Mouse (Mus musculus) forebrain, embryonic 14.5 days (tissue): Measurements from ENCODE around the gene Mrgprh. TPM values are rescaled to one million over a fixed set of nuclear protein-coding genes. Genes with fewer than 3 reads are reported as not detected.
A peak's percentile ranks its signal among the peaks of the same experiment; 100 is the strongest.

Experiments
- ATAC-seq: fragments of 200-750 bp; cut with Nextera tagmentation; 2 replicates; pipeline ENCODE4 v1.8.0; 2017; ENCODE audit warnings: mild to moderate bottlenecking, moderate library complexity
- DNase-seq: peaks from one replicate; pipeline ENCODE4 v3.0.0-alpha.2; 2015; ENCODE audit warnings: low spot score
- H3K27ac ChIP-seq: fragments of 300-500 bp; sonication (generic); 2 replicates; pipeline ENCODE4 v1.5.1; 2014; ENCODE audit warnings: low read depth, mild to moderate bottlenecking, control low read depth, low read length, moderate library complexity
- H3K27me3 ChIP-seq: fragments of 300-500 bp; sonication (generic); replicated peaks from 2 replicates; pipeline ENCODE4 v1.6.1; 2014; ENCODE audit warnings: low read length, control low read depth, mixed read lengths; ENCODE audit not compliant: control insufficient read depth, insufficient read depth
- H3K36me3 ChIP-seq: fragments of 300-500 bp; sonication (generic); 2 replicates; pipeline ENCODE4 v1.6.1; 2014; ENCODE audit warnings: low read length, control low read depth; ENCODE audit not compliant: control insufficient read depth, insufficient read depth
- H3K4me1 ChIP-seq: fragments of 300-500 bp; sonication (generic); 2 replicates; pipeline ENCODE4 v1.6.1; 2014; ENCODE audit warnings: antibody characterized with exemption, low read length, control low read depth; ENCODE audit not compliant: control insufficient read depth, insufficient read depth
- H3K4me2 ChIP-seq: fragments of 300-500 bp; sonication (generic); 2 replicates; pipeline ENCODE4 v1.6.1; 2014; ENCODE audit warnings: mild to moderate bottlenecking, control low read depth, low read length
- H3K4me3 ChIP-seq: fragments of 300-500 bp; sonication (generic); 2 replicates; pipeline ENCODE4 v1.5.1; 2014; ENCODE audit warnings: low read depth, low read length, control low read depth
- H3K9ac ChIP-seq: fragments of 300-500 bp; sonication (generic); 2 replicates; pipeline ENCODE4 v1.6.1; 2014; ENCODE audit warnings: mild to moderate bottlenecking, low read length, control low read depth, moderate library complexity
- H3K9me3 ChIP-seq: fragments of 300-500 bp; sonication (generic); replicated peaks from 2 replicates; pipeline ENCODE4 v1.6.1; 2016; ENCODE audit warnings: low read length, control low read depth, mixed read lengths; ENCODE audit not compliant: control insufficient read depth
- WGBS: fragments of 180-500 bp; shearing (Covaris S2); extraction: QIAGEN DNeasy Blood & Tissue Kit; methylation state at CpG from one replicate; pipeline ENCODE4 v1.1.7; 2014; 5-methylcytosine and 5-hydroxymethylcytosine counted together
- polyA plus RNA-seq: library from polyadenylated mRNA; unstranded; fragments of >200 nt; fragmentation: Nextera tagmentation; extraction: Ambion mirVana; gene quantifications from 2 replicates; pipeline ENCODE4 v1.2.1, GENCODE M21; 2014

The Mrgprh gene
- not detected in 2 replicates for polyA plus RNA-seq

- Histone ChIP-seq H3K27ac (no peak within 1 kb of the TSS), H3K27me3 (no peaks in the 10 kb centered on the region), H3K36me3 (no peaks in the 10 kb centered on the region), H3K4me3 (no peak within 1 kb of the TSS), H3K4me2 (no peak within 1 kb of the TSS), H3K9me3 (no peaks in the 10 kb centered on the region), H3K4me1 (no peaks in the 10 kb centered on the region), H3K9ac (no peak within 1 kb of the TSS)
- DNase-seq (no peak), ATAC-seq (no peak)
- 83% methylated on average over 5 of the region's 5 CpGs for WGBS
These were observed at the start of gene Mrgprh for GRCm38 (mm10) chr17:12875734-12876133. TSS of gene Mrgprh (plus strand) at chr17:12876034.

DNA sequence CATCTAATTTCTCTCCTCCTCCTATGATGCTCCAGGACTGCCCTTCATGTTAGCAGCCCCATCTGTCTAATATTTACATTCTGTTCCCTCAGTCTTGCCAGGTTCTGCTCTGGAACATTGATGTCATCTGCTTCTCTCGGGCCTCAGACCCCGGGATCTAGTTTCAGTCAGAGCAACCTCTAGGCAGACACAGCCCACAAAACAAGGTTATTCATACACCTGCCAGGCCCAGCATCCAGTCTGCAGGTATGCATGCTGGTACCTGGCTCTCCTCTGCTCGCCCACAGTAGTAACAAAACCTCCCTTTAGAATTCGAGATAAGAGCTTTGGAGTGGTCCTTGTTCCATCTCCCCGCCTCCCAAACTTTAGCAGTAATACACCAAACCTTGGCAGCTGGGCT lies 45.5 kb upstream of the Mrgprh start:
- H3K9ac ChIP-seq, result no peak overlapping the region
- no peaks in the 10 kb centered on the region for H3K9me3 ChIP-seq
- ATAC-seq (no peak), DNase-seq (no peak)
- H3K27me3 ChIP-seq, result no peaks in the 10 kb centered on the region
- WGBS, result 79% methylated on average over 5 of the region's 5 CpGs
- H3K36me3 ChIP-seq, result no peaks in the 10 kb centered on the region
- H3K4me2 ChIP-seq, result no peak overlapping the region
- no peak overlapping the region for H3K4me3 ChIP-seq
- H3K4me1 ChIP-seq, result no peaks in the 10 kb centered on the region
- H3K27ac ChIP-seq, result no peak overlapping the region

DNA sequence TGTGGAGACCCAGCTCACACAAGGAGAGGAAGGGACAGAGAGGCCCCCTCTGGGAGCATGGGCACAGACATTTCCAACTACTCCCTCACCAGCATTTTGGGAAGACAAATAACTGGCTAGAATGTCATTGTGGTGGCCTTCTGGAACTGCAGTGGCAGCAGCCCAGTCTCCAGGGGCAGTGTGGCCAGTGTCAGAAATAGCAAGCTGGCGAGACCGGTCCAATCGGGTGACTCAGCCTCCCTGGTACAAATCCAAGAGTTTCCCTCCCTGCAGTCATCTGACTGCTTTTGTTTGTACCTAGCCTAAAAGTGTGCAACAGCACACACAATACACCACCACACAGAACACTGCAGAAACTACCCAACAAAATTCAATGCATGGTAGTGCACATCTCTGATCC lies 43.6 kb upstream of the Mrgprh start:
- Histone ChIP-seq H3K27me3 (no peaks in the 10 kb centered on the region), H3K4me1 (no peaks in the 10 kb centered on the region), H3K36me3 (no peaks in the 10 kb centered on the region), H3K9me3 (no peaks in the 10 kb centered on the region), H3K27ac (no peak overlapping the region), H3K4me2 (no peak overlapping the region), H3K4me3 (no peak overlapping the region), H3K9ac (no peak overlapping the region)
- DNase-seq, result no peak
- WGBS, result 94% methylated on average over 3 of the region's 3 CpGs
- no peak for ATAC-seq

DNA sequence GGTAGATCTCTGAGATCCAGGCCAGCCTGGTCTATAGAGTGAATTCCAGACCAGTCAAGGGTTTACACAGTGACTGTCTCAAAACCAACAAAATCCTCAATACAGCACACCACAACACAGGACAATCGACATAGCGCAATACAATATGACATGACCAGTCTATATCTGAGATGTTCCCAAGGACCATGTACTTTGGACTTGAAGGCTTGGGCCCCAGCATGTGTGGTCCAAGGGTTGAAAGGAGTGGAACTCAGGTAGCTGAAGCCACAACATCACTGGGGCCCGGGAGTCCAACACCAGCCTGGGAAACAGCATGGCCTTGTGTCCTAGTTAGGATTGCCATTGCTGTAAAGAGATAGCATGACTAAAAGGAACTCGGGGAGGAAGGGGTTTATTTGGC lies 43.2 kb upstream of the Mrgprh start:
- H3K27ac ChIP-seq, result no peak overlapping the region
- no peak for DNase-seq
- no peaks in the 10 kb centered on the region for H3K27me3 ChIP-seq
- ATAC-seq, result no peak
- WGBS, result 93% methylated on average over 4 of the region's 4 CpGs
- H3K9ac ChIP-seq, result no peak overlapping the region
- no peak overlapping the region for H3K4me2 ChIP-seq
- H3K4me1 ChIP-seq, result no peaks in the 10 kb centered on the region
- no peaks in the 10 kb centered on the region for H3K36me3 ChIP-seq
- no peak overlapping the region for H3K4me3 ChIP-seq
- H3K9me3 ChIP-seq, result no peaks in the 10 kb centered on the region

DNA sequence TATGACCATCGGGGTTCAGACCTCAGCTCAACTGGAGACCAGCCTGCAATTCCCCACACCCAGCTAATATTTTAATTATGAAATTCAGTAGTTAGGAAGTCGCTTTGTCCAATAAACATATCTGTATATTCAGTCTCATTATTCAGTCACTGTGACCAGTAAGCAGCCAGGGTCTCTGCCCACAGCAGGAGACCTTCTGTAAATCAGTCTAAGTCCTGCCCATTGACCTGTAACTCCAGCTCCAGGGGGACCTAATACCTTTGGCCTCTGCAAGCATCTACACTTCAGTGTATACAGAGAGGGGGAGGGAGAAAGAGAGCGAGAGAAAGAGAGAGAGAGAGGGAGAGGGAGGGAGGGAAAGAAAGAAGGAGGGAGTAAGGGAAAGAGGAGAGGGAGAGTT lies 41.5 kb upstream of the Mrgprh start:
- no peak for ATAC-seq
- Histone ChIP-seq H3K36me3 (no peaks in the 10 kb centered on the region), H3K27ac (no peak overlapping the region), H3K4me3 (no peak overlapping the region), H3K4me1 (no peaks in the 10 kb centered on the region), H3K4me2 (no peak overlapping the region), H3K27me3 (no peaks in the 10 kb centered on the region), H3K9ac (no peak overlapping the region), H3K9me3 (no peaks in the 10 kb centered on the region)
- WGBS, result 71% methylated on average over 3 of the region's 3 CpGs
- no peak for DNase-seq

GRCm38 (mm10) chr17:12834826-12835225 lies 41.0 kb upstream of the Mrgprh start:
- H3K4me3 ChIP-seq, result no peak overlapping the region
- WGBS, result 64% methylated on average over 3 of the region's 3 CpGs
- no peak overlapping the region for H3K9ac ChIP-seq
- no peaks in the 10 kb centered on the region for H3K36me3 ChIP-seq
- no peaks in the 10 kb centered on the region for H3K4me1 ChIP-seq
- no peaks in the 10 kb centered on the region for H3K27me3 ChIP-seq
- no peak overlapping the region for H3K4me2 ChIP-seq
- no peaks in the 10 kb centered on the region for H3K9me3 ChIP-seq
- no peak for DNase-seq
- no peak overlapping the region for H3K27ac ChIP-seq
- no peak for ATAC-seq

DNA sequence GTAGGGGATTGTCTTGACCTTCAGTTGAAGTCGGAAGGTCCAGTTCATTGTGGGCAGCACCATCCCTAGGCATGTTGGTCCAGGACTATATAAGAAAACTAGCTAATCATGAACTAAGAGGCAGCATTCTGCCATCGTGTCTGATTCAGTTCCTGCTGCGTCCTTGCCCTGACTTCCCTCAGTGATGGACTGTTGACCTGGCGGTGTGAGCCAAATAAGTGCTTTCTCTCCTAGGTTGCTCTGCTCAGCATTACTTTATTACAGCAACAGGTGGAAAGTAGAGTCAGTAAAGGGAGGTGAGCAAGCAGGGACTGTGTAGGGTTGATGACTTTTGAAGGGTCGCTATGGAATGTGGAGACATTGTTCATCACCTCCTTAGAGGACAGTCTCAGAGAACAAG lies 40.1 kb upstream of the Mrgprh start:
- 94% methylated on average over 5 of the region's 5 CpGs for WGBS
- Histone ChIP-seq H3K36me3 (no peaks in the 10 kb centered on the region), H3K4me1 (no peaks in the 10 kb centered on the region), H3K9me3 (no peaks in the 10 kb centered on the region), H3K4me3 (no peak overlapping the region), H3K4me2 (no peak overlapping the region), H3K9ac (no peak overlapping the region), H3K27me3 (no peaks in the 10 kb centered on the region), H3K27ac (no peak overlapping the region)
- DNase-seq (no peak), ATAC-seq (no peak)

- DNase-seq, result peak; percentile 43
These were observed 36.2 kb upstream of the Mrgprh start for GRCm38 (mm10) chr17:12839475-12840267.

DNA sequence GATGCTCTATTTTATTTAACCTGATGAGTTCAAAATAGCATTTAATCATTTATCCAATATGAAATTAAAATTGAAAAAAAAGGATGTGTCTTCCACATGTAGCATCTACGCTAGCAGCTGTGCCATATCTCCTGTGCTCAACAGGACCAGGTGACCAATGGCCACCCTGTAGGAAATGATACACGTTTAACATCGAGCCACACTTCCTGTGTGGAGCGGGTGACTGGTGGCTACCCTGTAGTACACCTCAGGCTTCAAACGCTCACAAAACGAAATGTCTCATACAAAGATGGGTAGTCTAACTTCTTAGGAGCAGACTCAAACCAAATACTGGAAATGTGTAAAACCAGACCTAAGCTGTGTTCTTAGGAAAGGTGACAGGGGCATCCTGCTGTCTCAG lies 32.0 kb upstream of the Mrgprh start:
- Histone ChIP-seq H3K4me1 (no peaks in the 10 kb centered on the region), H3K36me3 (no peaks in the 10 kb centered on the region), H3K4me3 (no peak overlapping the region), H3K9me3 (no peaks in the 10 kb centered on the region), H3K27ac (no peak overlapping the region), H3K4me2 (no peak overlapping the region), H3K9ac (no peak overlapping the region), H3K27me3 (no peaks in the 10 kb centered on the region)
- DNase-seq (no peak), ATAC-seq (no peak)
- 87% methylated on average over 6 of the region's 6 CpGs for WGBS

More at GRCm38 (mm10) chr17:12839475-12840267, 36.2 kb upstream of the Mrgprh start:
- Histone ChIP-seq H3K4me1 (no peaks in the 10 kb centered on the region), H3K4me2 (no peak overlapping the region), H3K9me3 (no peaks in the 10 kb centered on the region), H3K9ac (no peak overlapping the region), H3K36me3 (no peaks in the 10 kb centered on the region), H3K27ac (no peak overlapping the region; the same call in 1 of the 2 replicates), H3K4me3 (no peak overlapping the region), H3K27me3 (no peaks in the 10 kb centered on the region)
- ATAC-seq, result no peak
- 66% methylated on average over 10 of the region's 10 CpGs for WGBS
